Mouse (Mus musculus) intestine, postnatal 0 days (tissue): ENCODE measurements at regions not wholly inside any gene's neighbourhood (a gene's known extent, or its start where the extent isn't known, plus 50 kb on each side); places are given as distances from the start of the nearest gene placed in this dataset.

ENCODE experiments used
- ATAC-seq: fragments of 200-750 bp; cut with Nextera tagmentation; 2 replicates; pipeline ENCODE4 v1.8.0; 2017; ENCODE audit warnings: mild to moderate bottlenecking, moderate TSS enrichment, moderate library complexity
- H3K27ac ChIP-seq: fragments of 300-500 bp; sonication (generic); 2 replicates; pipeline ENCODE4 v1.5.1; 2014; ENCODE audit warnings: mild to moderate bottlenecking, low read depth, low read length, moderate library complexity
- H3K27me3 ChIP-seq: fragments of 300-500 bp; sonication (generic); replicated peaks from 2 replicates; pipeline ENCODE4 v1.6.1; 2014; ENCODE audit warnings: low read length, mixed read lengths; ENCODE audit not compliant: control insufficient read depth, insufficient read depth
- H3K36me3 ChIP-seq: fragments of 300-500 bp; sonication (generic); 2 replicates; pipeline ENCODE4 v1.6.1; 2014; ENCODE audit warnings: mild to moderate bottlenecking, moderate library complexity; ENCODE audit not compliant: control insufficient read depth, insufficient read depth
- H3K4me1 ChIP-seq: fragments of 300-500 bp; sonication (generic); replicated peaks from 2 replicates; pipeline ENCODE4 v1.6.1; 2014; ENCODE audit warnings: antibody characterized with exemption, low read length, mixed read lengths; ENCODE audit not compliant: control insufficient read depth, insufficient read depth
- H3K4me2 ChIP-seq: fragments of 300-500 bp; sonication (generic); replicated peaks from 2 replicates; pipeline ENCODE4 v1.6.1; 2014; ENCODE audit warnings: low read depth, mild to moderate bottlenecking, moderate library complexity
- H3K4me3 ChIP-seq: fragments of 300-500 bp; sonication (generic); 2 replicates; pipeline ENCODE4 v1.5.1; 2014; ENCODE audit warnings: low read depth, low read length
- H3K9ac ChIP-seq: fragments of 300-500 bp; sonication (generic); 2 replicates; pipeline ENCODE4 v1.6.1; 2014; ENCODE audit warnings: mild to moderate bottlenecking, low read depth, low read length
- H3K9me3 ChIP-seq: fragments of 300-500 bp; sonication (generic); 2 replicates; pipeline ENCODE4 v1.6.1; 2016; ENCODE audit warnings: mixed run types; ENCODE audit not compliant: control insufficient read depth
- CTCF ChIP-seq: sonication (generic); IDR thresholded peaks from 2 replicates; pipeline ENCODE4 v1.5.1; 2016; ENCODE audit warnings: low read depth, mild to moderate bottlenecking, control low read depth, antibody characterized with exemption, moderate library complexity
- WGBS: fragments of 180-500 bp; shearing (Covaris S2); extraction: QIAGEN DNeasy Blood & Tissue Kit; methylation state at CpG from one replicate; pipeline ENCODE4 v1.1.7; 2014; 5-methylcytosine and 5-hydroxymethylcytosine counted together

- Histone ChIP-seq H3K4me1 (no peaks in the 10 kb centered on the region), H3K9me3 (no peaks in the 10 kb centered on the region), H3K9ac (no peak overlapping the region), H3K4me3 (no peak overlapping the region), H3K27ac (no peak overlapping the region), H3K36me3 (no peaks in the 10 kb centered on the region), H3K27me3 (no peaks in the 10 kb centered on the region), H3K4me2 (no peak overlapping the region)
- TF ChIP-seq CTCF: no peak
- no peak for ATAC-seq
- 88% methylated on average over 7 of the region's 7 CpGs for WGBS
These were observed 108.5 kb upstream of the N6amt1 start for GRCm38 (mm10) chr16:87245441-87245840.

- no peaks in the 10 kb centered on the region for H3K27me3 ChIP-seq
- H3K4me3 ChIP-seq: no peak overlapping the region
- ATAC-seq: no peak
- no peak for TF ChIP-seq CTCF
- no peak overlapping the region for H3K9ac ChIP-seq
- H3K36me3 ChIP-seq: no peaks in the 10 kb centered on the region
- WGBS: 85% methylated on average over 7 of the region's 7 CpGs
- H3K4me1 ChIP-seq: no peaks in the 10 kb centered on the region
- H3K4me2 ChIP-seq: no peak overlapping the region
- no peak overlapping the region for H3K27ac ChIP-seq
- H3K9me3 ChIP-seq: no peaks in the 10 kb centered on the region
These were observed 112.0 kb upstream of the N6amt1 start for GRCm38 (mm10) chr16:87242027-87242426.

GRCm38 (mm10) chr16:87239105-87239504 is 114.9 kb upstream of the N6amt1 start:
- no peak overlapping the region for H3K9ac ChIP-seq
- ATAC-seq: no peak
- no peak for TF ChIP-seq CTCF

GRCm38 (mm10) chr16:87234199-87234598 is 119.8 kb upstream of the N6amt1 start:
- TF ChIP-seq CTCF: no peak
- WGBS: 78% methylated on average over 4 of the region's 4 CpGs
- H3K9ac ChIP-seq: no peak overlapping the region
- H3K36me3 ChIP-seq: no peaks in the 10 kb centered on the region
- no peaks in the 10 kb centered on the region for H3K9me3 ChIP-seq
- H3K4me2 ChIP-seq: no peak overlapping the region
- no peak overlapping the region for H3K27ac ChIP-seq
- H3K27me3 ChIP-seq: no peaks in the 10 kb centered on the region
- H3K4me1 ChIP-seq: no peaks in the 10 kb centered on the region
- no peak for ATAC-seq
- no peak overlapping the region for H3K4me3 ChIP-seq

More at GRCm38 (mm10) chr16:87239105-87239504, 114.9 kb upstream of the N6amt1 start:
- H3K4me3 ChIP-seq: no peak overlapping the region
- H3K9me3 ChIP-seq: no peaks in the 10 kb centered on the region
- no peaks in the 10 kb centered on the region for H3K4me1 ChIP-seq
- no peaks in the 10 kb centered on the region for H3K36me3 ChIP-seq
- no peak overlapping the region for H3K27ac ChIP-seq
- no peak overlapping the region for H3K4me2 ChIP-seq
- WGBS: 73% methylated on average over 7 of the region's 7 CpGs
- H3K27me3 ChIP-seq: no peaks in the 10 kb centered on the region

GRCm38 (mm10) chr16:87225595-87225994 is 128.4 kb upstream of the N6amt1 start:
- Histone ChIP-seq H3K4me1 (no peaks in the 10 kb centered on the region), H3K4me2 (no peak overlapping the region), H3K27me3 (no peaks in the 10 kb centered on the region), H3K36me3 (no peaks in the 10 kb centered on the region), H3K27ac (no peak overlapping the region), H3K4me3 (no peak overlapping the region), H3K9me3 (no peaks in the 10 kb centered on the region), H3K9ac (no peak overlapping the region)
- no peak for TF ChIP-seq CTCF
- ATAC-seq: no peak
- WGBS: 63% methylated on average over 10 of the region's 10 CpGs

- Histone ChIP-seq H3K27me3 (no peaks in the 10 kb centered on the region), H3K4me2 (no peak overlapping the region), H3K4me1 (no peaks in the 10 kb centered on the region), H3K9ac (no peak overlapping the region), H3K9me3 (no peaks in the 10 kb centered on the region), H3K36me3 (no peaks in the 10 kb centered on the region), H3K27ac (no peak overlapping the region), H3K4me3 (no peak overlapping the region)
- TF ChIP-seq CTCF: no peak
- 72% methylated on average over 8 of the region's 8 CpGs for WGBS
- no peak for ATAC-seq
These were observed 128.9 kb upstream of the N6amt1 start for GRCm38 (mm10) chr16:87225085-87225484.

GRCm38 (mm10) chr16:87224024-87224423 is 130.0 kb upstream of the N6amt1 start:
- Histone ChIP-seq H3K4me2 (no peak overlapping the region), H3K9ac (no peak overlapping the region), H3K4me3 (no peak overlapping the region), H3K27ac (no peak overlapping the region), H3K9me3 (no peaks in the 10 kb centered on the region), H3K36me3 (no peaks in the 10 kb centered on the region), H3K27me3 (no peaks in the 10 kb centered on the region), H3K4me1 (no peaks in the 10 kb centered on the region)
- TF ChIP-seq CTCF: no peak
- no peak for ATAC-seq
- 84% methylated on average over 7 of the region's 7 CpGs for WGBS
